Mouse (Mus musculus): ENCODE results near the gene Bcor. TPM values are rescaled to one million over a fixed set of nuclear protein-coding genes. Genes with fewer than 3 reads are reported as not detected.

Bcor gene
- polyA plus RNA-seq, 1 experiment from 2014 or later = 4.2 TPM

DNA sequence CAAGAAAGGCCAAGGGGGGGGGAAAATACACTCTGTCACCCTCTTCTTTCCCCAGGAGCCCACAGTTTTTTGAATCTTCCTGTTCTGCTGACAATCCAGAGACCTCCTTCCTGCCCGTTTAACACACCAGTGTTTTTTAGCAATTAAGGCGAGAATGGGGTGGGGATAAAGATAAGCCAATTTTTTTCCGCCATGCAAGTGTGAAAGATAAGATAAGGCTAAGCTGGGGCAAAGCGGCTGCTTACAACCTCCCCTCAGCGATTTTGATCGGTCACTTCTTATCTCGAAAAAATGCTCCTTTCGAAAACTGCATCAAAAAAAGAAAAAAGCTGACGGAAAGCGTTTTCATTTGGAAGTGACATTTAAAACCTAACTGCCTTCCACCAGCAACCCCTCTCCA is 74.2 kb downstream of the Bcor start:
- no peak overlapping the region for H3K4me2 ChIP-seq (replicated peaks; ENCODE audit: low read depth)
- peaks cover 21% of the 10 kb centered on the region for H3K27me3 ChIP-seq (replicated peaks; ENCODE audit: control insufficient read depth, insufficient read depth, low read length)
- 21% methylated on average over 10 of the region's 10 CpGs for WGBS
- no peak for ATAC-seq
- H3K4me3 ChIP-seq (ENCODE audit: low read depth, low read length) = no peak overlapping the region
- H3K27ac ChIP-seq (ENCODE audit: low read depth, low read length) = no peak overlapping the region
- no peaks in the 10 kb centered on the region for H3K9me3 ChIP-seq (ENCODE audit: control insufficient read depth)
- no peaks in the 10 kb centered on the region for H3K4me1 ChIP-seq (replicated peaks; ENCODE audit: control insufficient read depth, insufficient read depth, low read length)
- no peaks in the 10 kb centered on the region for H3K36me3 ChIP-seq (ENCODE audit: control insufficient read depth, insufficient read depth)
- H3K9ac ChIP-seq (ENCODE audit: low read depth, low read length) = no peak overlapping the region
- no peak for TF ChIP-seq CTCF (IDR thresholded peaks at IDR 0.05; ENCODE audit: low read depth)

- Histone ChIP-seq H3K36me3 (ENCODE audit: control insufficient read depth, insufficient read depth) (no peaks in the 10 kb centered on the region), H3K27me3 (replicated peaks; ENCODE audit: control insufficient read depth, insufficient read depth, low read length) (peaks cover 21% of the 10 kb centered on the region), H3K4me2 (replicated peaks; ENCODE audit: low read depth) (no peak overlapping the region), H3K4me3 (ENCODE audit: low read depth, low read length) (no peak overlapping the region), H3K27ac (ENCODE audit: low read depth, low read length) (no peak overlapping the region), H3K4me1 (replicated peaks; ENCODE audit: control insufficient read depth, insufficient read depth, low read length) (no peaks in the 10 kb centered on the region), H3K9me3 (ENCODE audit: control insufficient read depth) (no peaks in the 10 kb centered on the region), H3K9ac (ENCODE audit: low read depth, low read length) (no peak overlapping the region)
- TF ChIP-seq CTCF (IDR thresholded peaks at IDR 0.05; ENCODE audit: low read depth) = no peak
- ATAC-seq = no peak
- 20% methylated on average over 18 of the region's 18 CpGs for WGBS
Measured at GRCm38 (mm10) chrX:12085290-12085689, 74.9 kb downstream of the Bcor start.

DNA sequence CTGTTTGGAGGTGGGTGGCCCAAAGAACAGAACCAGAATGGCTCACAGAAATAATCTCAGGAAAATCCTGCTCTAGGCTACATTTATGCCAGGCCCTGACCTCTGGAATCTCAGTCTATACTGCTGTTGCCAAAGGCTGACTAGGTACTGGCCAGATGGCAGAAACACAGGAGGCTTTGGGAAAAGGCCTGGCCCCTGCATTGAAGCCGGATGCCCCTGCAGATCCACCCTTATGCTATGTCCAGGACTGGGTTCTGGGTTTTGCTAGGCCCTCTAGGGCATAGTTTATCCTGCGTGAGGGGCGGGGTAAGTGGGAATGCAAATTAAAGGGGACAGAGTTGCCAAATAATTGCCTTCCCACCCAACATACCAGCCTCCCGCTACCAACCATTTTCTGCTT is 75.5 kb downstream of the Bcor start:
- no peak overlapping the region for H3K4me2 ChIP-seq (replicated peaks; ENCODE audit: low read depth)
- TF ChIP-seq CTCF (IDR thresholded peaks at IDR 0.05; ENCODE audit: low read depth) = no peak
- H3K4me3 ChIP-seq (ENCODE audit: low read depth, low read length) = no peak overlapping the region
- no peaks in the 10 kb centered on the region for H3K9me3 ChIP-seq (ENCODE audit: control insufficient read depth)
- no peak for ATAC-seq
- H3K36me3 ChIP-seq (ENCODE audit: control insufficient read depth, insufficient read depth) = no peaks in the 10 kb centered on the region
- no peak overlapping the region for H3K9ac ChIP-seq (ENCODE audit: low read depth, low read length)
- WGBS = 67% methylated on average over 4 of the region's 4 CpGs
- H3K4me1 ChIP-seq (replicated peaks; ENCODE audit: control insufficient read depth, insufficient read depth, low read length) = no peaks in the 10 kb centered on the region
- peaks cover 21% of the 10 kb centered on the region for H3K27me3 ChIP-seq (replicated peaks; ENCODE audit: control insufficient read depth, insufficient read depth, low read length)
- H3K27ac ChIP-seq (ENCODE audit: low read depth, low read length) = no peak overlapping the region

GRCm38 (mm10) chrX:12083631-12084030 is 76.5 kb downstream of the Bcor start:
- H3K4me1 ChIP-seq (replicated peaks; ENCODE audit: control insufficient read depth, insufficient read depth, low read length) = no peaks in the 10 kb centered on the region
- peaks cover 21% of the 10 kb centered on the region for H3K27me3 ChIP-seq (replicated peaks; ENCODE audit: control insufficient read depth, insufficient read depth, low read length)
- no peak overlapping the region for H3K27ac ChIP-seq (ENCODE audit: low read depth, low read length)
- no peaks in the 10 kb centered on the region for H3K9me3 ChIP-seq (ENCODE audit: control insufficient read depth)
- H3K4me2 ChIP-seq (replicated peaks; ENCODE audit: low read depth) = no peak overlapping the region
- WGBS = 52% methylated on average over 10 of the region's 10 CpGs
- H3K4me3 ChIP-seq (ENCODE audit: low read depth, low read length) = no peak overlapping the region
- no peak for ATAC-seq
- no peaks in the 10 kb centered on the region for H3K36me3 ChIP-seq (ENCODE audit: control insufficient read depth, insufficient read depth)
- no peak overlapping the region for H3K9ac ChIP-seq (ENCODE audit: low read depth, low read length)
- TF ChIP-seq CTCF (IDR thresholded peaks at IDR 0.05; ENCODE audit: low read depth) = no peak

GRCm38 (mm10) chrX:12082736-12083135 is 77.4 kb downstream of the Bcor start:
- no peak for ATAC-seq
- H3K4me1 ChIP-seq (replicated peaks; ENCODE audit: control insufficient read depth, insufficient read depth, low read length) = no peaks in the 10 kb centered on the region
- no peak for TF ChIP-seq CTCF (IDR thresholded peaks at IDR 0.05; ENCODE audit: low read depth)
- H3K36me3 ChIP-seq (ENCODE audit: control insufficient read depth, insufficient read depth) = no peaks in the 10 kb centered on the region
- H3K4me2 ChIP-seq (replicated peaks; ENCODE audit: low read depth) = no peak overlapping the region
- H3K27me3 ChIP-seq (replicated peaks; ENCODE audit: control insufficient read depth, insufficient read depth, low read length) = peaks cover 21% of the 10 kb centered on the region
- no peaks in the 10 kb centered on the region for H3K9me3 ChIP-seq (ENCODE audit: control insufficient read depth)
- WGBS = 48% methylated on average over 16 of the region's 16 CpGs
- H3K4me3 ChIP-seq (ENCODE audit: low read depth, low read length) = no peak overlapping the region
- no peak overlapping the region for H3K9ac ChIP-seq (ENCODE audit: low read depth, low read length)
- no peak overlapping the region for H3K27ac ChIP-seq (ENCODE audit: low read depth, low read length)

DNA sequence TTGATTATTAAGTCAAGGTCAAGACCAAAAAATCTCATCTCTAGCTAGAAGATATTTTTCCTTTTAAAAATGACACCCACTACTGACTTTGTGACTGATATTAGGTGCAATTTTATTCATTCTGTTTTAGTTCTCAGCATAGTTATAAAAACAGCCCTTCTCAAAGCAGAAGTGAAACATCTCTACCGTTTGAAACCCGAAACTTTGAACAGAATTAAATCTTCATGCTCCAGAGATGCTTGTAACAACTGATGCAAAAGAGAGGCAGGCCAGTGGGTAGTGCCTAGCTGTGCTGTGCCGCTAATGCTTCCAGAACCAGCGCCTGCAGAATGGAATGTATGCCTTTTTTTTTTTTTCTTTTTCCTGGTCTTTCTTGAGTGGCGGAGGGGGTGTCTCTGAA is 78.0 kb downstream of the Bcor start:
- no peak overlapping the region for H3K4me2 ChIP-seq (replicated peaks; ENCODE audit: low read depth)
- no peaks in the 10 kb centered on the region for H3K4me1 ChIP-seq (replicated peaks; ENCODE audit: control insufficient read depth, insufficient read depth, low read length)
- no peak for TF ChIP-seq CTCF (IDR thresholded peaks at IDR 0.05; ENCODE audit: low read depth)
- H3K27me3 ChIP-seq (replicated peaks; ENCODE audit: control insufficient read depth, insufficient read depth, low read length) = peaks cover 22% of the 10 kb centered on the region
- 55% methylated on average over 5 of the region's 5 CpGs for WGBS
- no peak for ATAC-seq
- no peaks in the 10 kb centered on the region for H3K36me3 ChIP-seq (ENCODE audit: control insufficient read depth, insufficient read depth)
- H3K9ac ChIP-seq (ENCODE audit: low read depth, low read length) = no peak overlapping the region
- no peak overlapping the region for H3K4me3 ChIP-seq (ENCODE audit: low read depth, low read length)
- no peaks in the 10 kb centered on the region for H3K9me3 ChIP-seq (ENCODE audit: control insufficient read depth)
- H3K27ac ChIP-seq (ENCODE audit: low read depth, low read length) = no peak overlapping the region

GRCm38 (mm10) chrX:12081741-12082155 is 78.4 kb downstream of the Bcor start:
- H3K27ac ChIP-seq (ENCODE audit: low read depth, low read length) = no peak overlapping the region
- no peaks in the 10 kb centered on the region for H3K4me1 ChIP-seq (replicated peaks; ENCODE audit: control insufficient read depth, insufficient read depth, low read length)
- ATAC-seq = no peak
- 39% methylated on average over 22 of the region's 22 CpGs for WGBS
- no peaks in the 10 kb centered on the region for H3K36me3 ChIP-seq (ENCODE audit: control insufficient read depth, insufficient read depth)
- H3K9me3 ChIP-seq (ENCODE audit: control insufficient read depth) = no peaks in the 10 kb centered on the region
- H3K4me2 ChIP-seq (replicated peaks; ENCODE audit: low read depth) = peak overlapping the region; percentile 83
- TF ChIP-seq CTCF (IDR thresholded peaks at IDR 0.05; ENCODE audit: low read depth) = no peak
- H3K4me3 ChIP-seq (ENCODE audit: low read depth, low read length) = 0 out of 2 replicates have a peak overlapping the region, but pooled peaks have one; percentile 64
- H3K9ac ChIP-seq (ENCODE audit: low read depth, low read length) = no peak overlapping the region
- H3K27me3 ChIP-seq (replicated peaks; ENCODE audit: control insufficient read depth, insufficient read depth, low read length) = peaks cover 27% of the 10 kb centered on the region

Data from intestine, postnatal 0 days (tissue).